Mouse (Mus musculus) E14TG2a.4 (cell line): ENCODE measurements at regions not wholly inside any gene's neighbourhood (a gene's known extent, or its start where the extent isn't known, plus 50 kb on each side); places are given as distances from the start of the nearest gene placed in this dataset.

Source experiments
- CTCF ChIP-seq: conservative IDR thresholded peaks from 2 replicates; pipeline ENCODE4 v1.5.1; 2014; ENCODE audit warnings: low read length
- NANOG ChIP-seq: IDR thresholded peaks from 2 replicates; pipeline ENCODE4 v1.6.1; 2014; ENCODE audit warnings: borderline replicate concordance, low read length, mixed read lengths

- TF ChIP-seq CTCF = no peak
- no peak for TF ChIP-seq NANOG
Observed at GRCm38 (mm10) chr11:111926336-111926735, 855.7 kb upstream of the Sox9 start.
